ENCODE assay signal across 29 mouse cellular contexts in genomic region chr11:4591811-4592210, GRCm38 (mm10). TPM values are rescaled to one million over a fixed set of nuclear protein-coding genes. Genes with fewer than 3 reads are reported as not detected.
DNase-seq lines count a peak whose midpoint lies in the region; ATAC-seq and TF ChIP-seq lines count a peak whose summit lies in the region.
"Had no signal": no experiment of that assay in that cellular context is flagged by ENCODE, and none has a peak within 500 bp of the region (broad histone marks: within the 10 kb centered on the region; RNA-seq: fewer than 3 reads in every experiment).

No protein-coding gene starts in this region.

- no peak for ATAC-seq in heart, embryonic 13.5 days (ENCODE audit: extremely low read depth, insufficient number of reproducible peaks, low FRiP score, low TSS enrichment)
- ATAC-seq in liver, embryonic 15.5 days (ENCODE audit: insufficient read depth) = no peak
- ATAC-seq: forebrain, embryonic 13.5 days; inflammation-experienced regulatory T-cells, adult 6 months; Patski had no signal

- no peaks in the 10 kb centered on the region for H3K9me3 ChIP-seq in heart, embryonic 13.5 days
- H3K9me3 ChIP-seq in liver, embryonic 15.5 days (replicated peaks) = no peaks in the 10 kb centered on the region
- H3K9me3 ChIP-seq: forebrain, embryonic 13.5 days; heart, embryonic 10.5 days had no signal

- DNase-seq in heart, adult 11 months = no peak
- DNase-seq in 416B (ENCODE audit: low read depth) = peak; percentile 57
- no peak for DNase-seq in cerebellum, postnatal 14 days
- DNase-seq in gastrocnemius, postnatal 25 days = no peak
- no peak for DNase-seq in kidney, adult 9 months
- DNase-seq: adrenal gland, adult 8-10 months; cerebellum, adult 18-20 months; gastrocnemius, postnatal 14 days; heart, postnatal 10 days; kidney, adult 8-10 months; kidney, postnatal 25 days; left cerebral cortex, postnatal 4 days; lung, adult 2 months; midbrain, embryonic 14.5 days; right cerebral cortex, postnatal 25 days had no signal

- H3K27me3 ChIP-seq in heart, embryonic 13.5 days (replicated peaks) = no peaks in the 10 kb centered on the region
- no peaks in the 10 kb centered on the region for H3K27me3 ChIP-seq in liver, embryonic 15.5 days
- H3K27me3 ChIP-seq: forebrain, embryonic 13.5 days; Patski had no signal

- H3K4me1 ChIP-seq in heart, embryonic 13.5 days = peaks cover 37% of the 10 kb centered on the region
- peaks cover 28% of the 10 kb centered on the region for H3K4me1 ChIP-seq in bone marrow macrophage, adult 2 months (ENCODE audit: control insufficient read depth, insufficient read depth, low read length)
- peaks cover 47% of the 10 kb centered on the region for H3K4me1 ChIP-seq in liver, embryonic 15.5 days (replicated peaks)

- H3K4me2 ChIP-seq in heart, embryonic 13.5 days = peak overlapping the region; percentile 83
- H3K4me2 ChIP-seq in liver, embryonic 15.5 days = peak overlapping the region; percentile 69
- H3K4me2 ChIP-seq: forebrain, embryonic 13.5 days had no signal

- no peak for TF ChIP-seq CTCF in bone marrow macrophage, adult 2 months (IDR thresholded peaks at IDR 0.05; ENCODE audit: low read depth, low read length)

- 90% methylated on average over 4 of the region's 4 CpGs for WGBS in heart, embryonic 13.5 days
- 70% methylated on average over 4 of the region's 4 CpGs for WGBS in liver, embryonic 15.5 days (ENCODE audit: insufficient replicate concordance)

- TF ChIP-seq POLR2A in bone marrow macrophage, adult 2 months (IDR thresholded peaks at IDR 0.05; ENCODE audit: borderline replicate concordance, low read depth, low read length) = no peak

- H3K4me3 ChIP-seq in heart, embryonic 13.5 days = no peak overlapping the region
- peak overlapping the region; percentile 20; the same call in 1 of the 2 replicates for H3K4me3 ChIP-seq in bone marrow macrophage, adult 2 months (ENCODE audit: insufficient read depth, low read length)
- peak overlapping the region; percentile 97 for H3K4me3 ChIP-seq in liver, embryonic 15.5 days (replicated peaks)
- H3K4me3 ChIP-seq: forebrain, embryonic 13.5 days; heart, embryonic 10.5 days; left cerebral cortex, adult 2 months had no signal

- H3K27ac ChIP-seq in heart, embryonic 13.5 days (replicated peaks) = no peak overlapping the region
- H3K27ac ChIP-seq in bone marrow macrophage, adult 2 months (ENCODE audit: insufficient read depth, low read depth, low read length) = peak overlapping the region; percentile 26
- H3K27ac ChIP-seq in liver, embryonic 15.5 days (replicated peaks) = peak overlapping the region; percentile 51
- H3K27ac ChIP-seq: forebrain, embryonic 13.5 days; heart, embryonic 10.5 days; left cerebral cortex, adult 2 months had no signal

- H3K9ac ChIP-seq in heart, embryonic 13.5 days = no peak overlapping the region
- H3K9ac ChIP-seq in liver, embryonic 15.5 days = peak overlapping the region; percentile 33
- H3K9ac ChIP-seq: forebrain, embryonic 13.5 days had no signal

- H3K36me3 ChIP-seq in heart, embryonic 13.5 days = peaks cover 7% of the 10 kb centered on the region; the same call in 1 of the 2 replicates
- peaks cover 23% of the 10 kb centered on the region for H3K36me3 ChIP-seq in liver, embryonic 15.5 days (replicated peaks)

RNA-seq across cellular contexts. Expression of gene Mtmr3, which starts 2.9 kb away (rescaled TPM):
- polyA plus RNA-seq in heart, embryonic 13.5 days (2015; fragmentation: Nextera tagmentation; extraction: Ambion mirVana) = 19.7 and 21.1 TPM in 2 replicates
- polyA plus RNA-seq in bone marrow macrophage, adult 2 months (2012; ENCODE audit: insufficient read depth, insufficient read length, missing spikeins) = 43.1 and 43.5 TPM in 2 replicates
- polyA plus RNA-seq in liver, embryonic 15.5 days (2015; fragmentation: Nextera tagmentation; extraction: Ambion mirVana) = 32.5 and 36.6 TPM in 2 replicates
- total RNA-seq in gastrocnemius, postnatal 25 days (2021) = 10 to 100 TPM; 36.5 to 41.4 TPM

RNA-seq across cellular contexts. Expression of gene Gm11032, which starts 28.1 kb away (rescaled TPM):
- polyA plus RNA-seq in heart, embryonic 13.5 days (2015; fragmentation: Nextera tagmentation; extraction: Ambion mirVana) = not detected in 2 replicates
- not detected in 2 replicates for polyA plus RNA-seq in bone marrow macrophage, adult 2 months (2012; ENCODE audit: insufficient read depth, insufficient read length, missing spikeins)
- polyA plus RNA-seq in liver, embryonic 15.5 days (2015; fragmentation: Nextera tagmentation; extraction: Ambion mirVana) = not detected in 2 replicates
- not detected for total RNA-seq in gastrocnemius, postnatal 25 days (2021)
- total RNA-seq: adrenal gland, adult 8-10 months; gastrocnemius, postnatal 14 days; heart, postnatal 10 days; layer of hippocampus, adult 8-10 months; left cerebral cortex, adult 2 months; left cerebral cortex, postnatal 4 days; megakaryocyte progenitor cell, adult 5-6 weeks; neutrophil, adult 5-6 weeks had no signal
- polyA plus RNA-seq: forebrain, embryonic 13.5 days; heart, embryonic 10.5 days; hindbrain, embryonic 11.5 days; inflammation-experienced regulatory T-cells, adult 6 months; lung, adult 2 months; midbrain, embryonic 14.5 days; Patski; spleen, adult 2 months; stomach, embryonic 14.5 days had no signal

RNA-seq across cellular contexts. Expression of gene Ascc2, which starts 45.7 kb away (rescaled TPM):
- 21.6 and 22.3 TPM in 2 replicates for polyA plus RNA-seq in heart, embryonic 13.5 days (2015; fragmentation: Nextera tagmentation; extraction: Ambion mirVana)
- 34.2 and 36.5 TPM in 2 replicates for polyA plus RNA-seq in bone marrow macrophage, adult 2 months (2012; ENCODE audit: insufficient read depth, insufficient read length, missing spikeins)
- polyA plus RNA-seq in liver, embryonic 15.5 days (2015; fragmentation: Nextera tagmentation; extraction: Ambion mirVana) = 17.9 and 18.4 TPM in 2 replicates
- 10 to 100 TPM; 14.2 to 14.7 TPM for total RNA-seq in gastrocnemius, postnatal 25 days (2021)
